Mouse (Mus musculus) forebrain, embryonic 16.5 days (tissue): Measurements from ENCODE around the gene Gm16430. TPM values are rescaled to one million over a fixed set of nuclear protein-coding genes. Genes with fewer than 3 reads are reported as not detected.
"Not testable (repeated sequence)": the region's sequence is repeated elsewhere in the genome, so short reads cannot be mapped to it uniquely, and the experiment has no call there.

Source experiments
- ATAC-seq: fragments of 200-750 bp; cut with Nextera tagmentation; 2 replicates; pipeline ENCODE4 v1.8.0; 2017; ENCODE audit warnings: mild to moderate bottlenecking, moderate library complexity
- H3K27ac ChIP-seq: fragments of 300-500 bp; sonication (generic); 2 replicates; pipeline ENCODE4 v1.5.1; 2014; ENCODE audit warnings: low read length, control low read depth
- H3K27me3 ChIP-seq: fragments of 300-500 bp; sonication (generic); replicated peaks from 2 replicates; pipeline ENCODE4 v1.6.1; 2014; ENCODE audit warnings: low read length; ENCODE audit not compliant: control insufficient read depth, insufficient read depth
- H3K36me3 ChIP-seq: fragments of 300-500 bp; sonication (generic); 2 replicates; pipeline ENCODE4 v1.6.1; 2014; ENCODE audit not compliant: control insufficient read depth, insufficient read depth
- H3K4me1 ChIP-seq: fragments of 300-500 bp; sonication (generic); replicated peaks from 2 replicates; pipeline ENCODE4 v1.6.1; 2014; ENCODE audit warnings: low read length; ENCODE audit not compliant: control insufficient read depth, insufficient read depth
- H3K4me2 ChIP-seq: fragments of 300-500 bp; sonication (generic); 2 replicates; pipeline ENCODE4 v1.6.1; 2014; ENCODE audit warnings: mild to moderate bottlenecking, low read length, control low read depth
- H3K4me3 ChIP-seq: fragments of 300-500 bp; sonication (generic); replicated peaks from 2 replicates; pipeline ENCODE4 v1.5.1; 2014; ENCODE audit warnings: mild to moderate bottlenecking, low read length, control low read depth
- H3K9ac ChIP-seq: fragments of 300-500 bp; sonication (generic); replicated peaks from 2 replicates; pipeline ENCODE4 v1.6.1; 2014; ENCODE audit warnings: low read depth, low read length, control low read depth
- H3K9me3 ChIP-seq: fragments of 300-500 bp; sonication (generic); 2 replicates; pipeline ENCODE4 v1.6.1; 2016; ENCODE audit warnings: low read length; ENCODE audit not compliant: control insufficient read depth
- WGBS: fragments of 180-500 bp; shearing (Covaris S2); extraction: QIAGEN DNeasy Blood & Tissue Kit; methylation state at CpG from one replicate; pipeline ENCODE4 v1.1.7; 2014; 5-methylcytosine and 5-hydroxymethylcytosine counted together
- polyA plus RNA-seq: library from polyadenylated mRNA; unstranded; fragments of >200 nt; fragmentation: Nextera tagmentation; extraction: Ambion mirVana; gene quantifications from 2 replicates; pipeline ENCODE4 v1.2.1, GENCODE M21; 2015

Gene Gm16430
- polyA plus RNA-seq = not detected in 2 replicates

DNA sequence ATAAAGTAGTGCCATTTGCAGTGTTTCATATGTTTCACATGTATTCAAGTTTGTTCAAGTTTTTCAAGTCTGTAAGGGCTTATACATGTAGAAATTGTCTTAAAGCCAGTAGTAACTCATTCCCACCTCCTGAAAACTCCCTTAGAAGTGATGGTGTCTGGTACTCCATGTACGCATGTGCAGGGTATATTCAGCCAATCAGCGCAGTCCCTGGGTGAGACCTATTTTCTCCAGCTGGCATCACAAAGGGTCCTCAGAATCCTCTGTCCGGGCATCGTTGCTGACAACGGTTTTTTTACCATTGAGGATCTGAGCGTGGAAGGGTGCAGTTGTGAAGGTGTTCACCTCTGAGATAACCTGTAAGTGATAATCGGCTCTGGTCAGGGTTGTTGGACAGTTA is at the start of gene Gm16430:
Gene Gm16430 (plus strand): TSS at position 301 of the 400 bp plus-strand sequence.
- H3K4me1 ChIP-seq, H3K36me3 ChIP-seq, H3K4me2 ChIP-seq, H3K9ac ChIP-seq, H3K27ac ChIP-seq, ATAC-seq, H3K9me3 ChIP-seq, H3K27me3 ChIP-seq, H3K4me3 ChIP-seq: not testable (repeated sequence)
- no CpG with 5 or more reads among the region's 7 CpGs for WGBS

Other genes starting within 250 kb of the Gm16430 start
- gene Gm16405, start 91.0 kb upstream of the Gm16430 start, polyA plus RNA-seq = not detected in 2 replicates